Mouse (Mus musculus) hindbrain, embryonic 14.5 days (tissue): ENCODE measurements at regions not wholly inside any gene's neighbourhood (a gene's known extent, or its start where the extent isn't known, plus 50 kb on each side); places are given as distances from the start of the nearest gene placed in this dataset.

Experiments used
- ATAC-seq: fragments of 200-750 bp; cut with Nextera tagmentation; 2 replicates; pipeline ENCODE4 v1.8.0; 2017; ENCODE audit warnings: moderate number of reproducible peaks, mild to moderate bottlenecking, moderate TSS enrichment, moderate library complexity; ENCODE audit not compliant: low FRiP score
- DNase-seq: peaks from one replicate; pipeline ENCODE4 v3.0.0-alpha.2; 2015; ENCODE audit warnings: low spot score
- H3K27ac ChIP-seq: fragments of 300-500 bp; sonication (generic); 2 replicates; pipeline ENCODE4 v1.5.1; 2014; ENCODE audit warnings: mild to moderate bottlenecking, moderate library complexity
- H3K27me3 ChIP-seq: fragments of 300-500 bp; sonication (generic); 2 replicates; pipeline ENCODE4 v1.6.1; 2014; ENCODE audit warnings: mild to moderate bottlenecking, low read length, mixed read lengths; ENCODE audit not compliant: control insufficient read depth, insufficient read depth
- H3K36me3 ChIP-seq: fragments of 300-500 bp; sonication (generic); replicated peaks from 2 replicates; pipeline ENCODE4 v1.6.1; 2014; ENCODE audit not compliant: control insufficient read depth, insufficient read depth
- H3K4me1 ChIP-seq: fragments of 300-500 bp; sonication (generic); replicated peaks from 2 replicates; pipeline ENCODE4 v1.6.1; 2014; ENCODE audit warnings: antibody characterized with exemption, low read length, mixed read lengths; ENCODE audit not compliant: control insufficient read depth, insufficient read depth
- H3K4me2 ChIP-seq: fragments of 300-500 bp; sonication (generic); replicated peaks from 2 replicates; pipeline ENCODE4 v1.6.1; 2014; ENCODE audit warnings: mild to moderate bottlenecking, moderate library complexity
- H3K4me3 ChIP-seq: fragments of 300-500 bp; sonication (generic); replicated peaks from 2 replicates; pipeline ENCODE4 v1.5.1; 2014; ENCODE audit warnings: mild to moderate bottlenecking, low read length
- H3K9ac ChIP-seq: fragments of 300-500 bp; sonication (generic); 2 replicates; pipeline ENCODE4 v1.6.1; 2014
- H3K9me3 ChIP-seq: fragments of 300-500 bp; sonication (generic); 2 replicates; pipeline ENCODE4 v1.6.1; 2016; ENCODE audit warnings: low read length; ENCODE audit not compliant: control insufficient read depth
- WGBS: fragments of 180-500 bp; shearing (Covaris S2); extraction: QIAGEN DNeasy Blood & Tissue Kit; methylation state at CpG from one replicate; pipeline ENCODE4 v1.1.7; 2014; 5-methylcytosine and 5-hydroxymethylcytosine counted together

DNA sequence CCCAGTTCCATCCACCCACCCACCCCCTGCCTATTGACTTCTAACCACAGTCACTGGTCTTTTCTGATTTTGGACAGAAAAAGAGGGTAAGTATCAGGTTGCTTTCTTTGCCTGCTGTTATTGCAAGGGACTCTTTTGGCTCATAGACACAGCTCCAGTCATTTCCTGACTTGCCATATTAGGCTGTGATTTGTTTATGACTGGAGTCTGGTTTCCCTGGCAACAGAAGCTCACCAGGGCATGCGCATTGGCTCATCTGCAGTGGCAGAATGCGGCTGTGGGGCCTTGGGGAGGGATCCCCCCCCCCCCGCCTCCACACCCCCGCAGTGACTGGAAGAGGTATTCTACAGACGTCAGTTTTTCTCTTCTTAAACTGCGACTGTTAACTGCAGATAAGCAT is 65.9 kb downstream of the Cdr1 start:
- no peaks in the 10 kb centered on the region for H3K27me3 ChIP-seq
- H3K4me3 ChIP-seq: no peak overlapping the region
- WGBS: 36% methylated on average over 6 of the region's 6 CpGs
- peak overlapping the region; percentile 27 for H3K4me2 ChIP-seq
- peaks cover 23% of the 10 kb centered on the region; the same call in 1 of the 2 replicates for H3K36me3 ChIP-seq
- H3K27ac ChIP-seq: no peak overlapping the region
- ATAC-seq (peak; percentile 39; the same call in 1 of the 2 replicates), DNase-seq (peak; percentile 46)
- H3K9me3 ChIP-seq: no peaks in the 10 kb centered on the region
- H3K9ac ChIP-seq: no peak overlapping the region
- H3K4me1 ChIP-seq: 0 out of 2 replicates have a peak, but pooled peaks cover 5% of the 10 kb centered on the region

DNA sequence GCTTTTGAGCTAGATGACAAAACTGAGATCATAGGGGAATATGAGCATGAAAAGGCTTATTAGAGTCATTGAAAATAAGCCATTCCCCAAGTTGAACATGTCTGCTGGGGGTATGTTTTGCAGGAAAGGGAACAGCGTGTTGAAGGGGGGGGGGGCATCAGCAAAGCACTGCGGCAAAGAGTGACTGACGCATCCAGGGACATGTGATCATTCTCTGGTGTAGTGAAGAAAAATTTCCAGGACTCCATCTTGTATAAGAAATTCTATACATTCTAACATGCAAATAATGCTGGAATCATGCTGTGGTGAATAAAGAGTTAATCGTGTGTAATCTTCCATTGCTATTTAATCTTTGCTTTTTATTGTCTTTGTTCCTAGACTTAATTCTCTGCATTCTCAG is 68.0 kb downstream of the Cdr1 start:
- no peaks in the 10 kb centered on the region for H3K9me3 ChIP-seq
- H3K36me3 ChIP-seq: peaks cover 19% of the 10 kb centered on the region; the same call in 1 of the 2 replicates
- 0 out of 2 replicates have a peak, but pooled peaks cover 5% of the 10 kb centered on the region for H3K4me1 ChIP-seq
- H3K4me2 ChIP-seq: peak overlapping the region; percentile 45
- no peaks in the 10 kb centered on the region for H3K27me3 ChIP-seq
- DNase-seq (peak; percentile 35), ATAC-seq (no peak)
- H3K9ac ChIP-seq: peak overlapping the region; percentile 55
- 72% methylated on average over 4 of the region's 4 CpGs for WGBS
- H3K4me3 ChIP-seq: peak overlapping the region; percentile 41
- peak overlapping the region; percentile 65; the same call in 1 of the 2 replicates for H3K27ac ChIP-seq

- Histone ChIP-seq H3K9me3 (no peaks in the 10 kb centered on the region), H3K9ac (peak overlapping the region; percentile 55; the same call in 1 of the 2 replicates), H3K36me3 (peaks cover 10% of the 10 kb centered on the region; the same call in 1 of the 2 replicates), H3K4me1 (0 out of 2 replicates have a peak, but pooled peaks cover 5% of the 10 kb centered on the region), H3K4me3 (peak overlapping the region; percentile 41), H3K27ac (peak overlapping the region; percentile 65), H3K27me3 (no peaks in the 10 kb centered on the region), H3K4me2 (peak overlapping the region; percentile 45)
- peak; percentile 85 for ATAC-seq
- peak; percentile 63 for DNase-seq
- 22% methylated on average over 10 of the region's 10 CpGs for WGBS
Observed at GRCm38 (mm10) chrX:61116010-61116447, 69.3 kb downstream of the Cdr1 start.
